Mouse (Mus musculus) ES-E14 (cell line): ENCODE data around the gene Gm20532. TPM values are rescaled to one million over a fixed set of nuclear protein-coding genes. Genes with fewer than 3 reads are reported as not detected.

Experiments
- DNase-seq: peaks from one replicate; pipeline ENCODE4 v3.0.0-alpha.2; 2013; ENCODE audit warnings: low read depth, low spot score
- H3K27ac ChIP-seq: 2 replicates; pipeline ENCODE4 v1.5.1; 2012; ENCODE audit warnings: low read depth, mild to moderate bottlenecking, low read length, moderate library complexity, mixed read lengths; ENCODE audit not compliant: poor library complexity, insufficient read depth, severe bottlenecking
- H3K36me3 ChIP-seq: 2 replicates; pipeline ENCODE4 v1.6.1; 2012; ENCODE audit warnings: mild to moderate bottlenecking, low read length, moderate library complexity, mixed read lengths; ENCODE audit not compliant: control insufficient read depth, poor library complexity, insufficient read depth, severe bottlenecking
- H3K4me1 ChIP-seq, 2 experiments: fragments of 150-350 bp in 1 of 2; sonication (generic) in 1 of 2; 2 replicates each; pipeline ENCODE4 v1.6.1; 2012; ENCODE audit warnings: low read length in 2 of 2, mild to moderate bottlenecking in 1 of 2, mixed read lengths in 1 of 2; ENCODE audit not compliant: control insufficient read depth in 2 of 2, insufficient read depth in 2 of 2, poor library complexity in 1 of 2
- H3K4me3 ChIP-seq, 2 experiments: fragments of 150-350 bp in 1 of 2; sonication (generic) in 1 of 2; 2 replicates each; pipeline ENCODE4 v1.5.1; 2012; ENCODE audit warnings: low read length in 2 of 2, low read depth in 1 of 2, mild to moderate bottlenecking in 1 of 2, mixed read lengths in 1 of 2; ENCODE audit not compliant: insufficient read depth in 1 of 2, poor library complexity in 1 of 2, severe bottlenecking in 1 of 2
- H3K9ac ChIP-seq: 2 replicates; pipeline ENCODE4 v1.6.1; 2012; ENCODE audit warnings: low read depth, mild to moderate bottlenecking, low read length, mixed read lengths; ENCODE audit not compliant: poor library complexity, insufficient read depth, severe bottlenecking
- H3K9me3 ChIP-seq: fragments of 150-350 bp; sonication (generic); 2 replicates; pipeline ENCODE4 v1.6.1; 2012; ENCODE audit warnings: low read depth, mild to moderate bottlenecking, low read length; ENCODE audit not compliant: control insufficient read depth, insufficient read depth
- CHD2 ChIP-seq: IDR thresholded peaks from 2 replicates; pipeline ENCODE4 v1.6.1; 2014; ENCODE audit warnings: mild to moderate bottlenecking, low read depth, low read length, inconsistent platforms
- HCFC1 ChIP-seq: IDR thresholded peaks from 2 replicates; pipeline ENCODE4 v1.6.1; 2012; ENCODE audit warnings: low read length, inconsistent platforms, borderline replicate concordance; ENCODE audit not compliant: insufficient read depth
- MAFK ChIP-seq: IDR thresholded peaks from 2 replicates; pipeline ENCODE4 v1.6.1; 2014; ENCODE audit warnings: mild to moderate bottlenecking, low read depth, low read length, inconsistent platforms; ENCODE audit not compliant: insufficient read depth
- ZC3H11A ChIP-seq: IDR thresholded peaks from 2 replicates; pipeline ENCODE4 v1.6.1; 2012; ENCODE audit warnings: low read depth, mild to moderate bottlenecking, inconsistent platforms, low read length, borderline replicate concordance
- ZNF384 ChIP-seq: IDR thresholded peaks from 2 replicates; pipeline ENCODE4 v1.6.1; 2012; ENCODE audit warnings: low read depth, low read length, inconsistent platforms
- in situ Hi-C, 2 experiments: fragments of 600-800 bp; cut with MboI; formaldehyde crosslinking; loops; one replicate each; pipeline ENCODE4 v1.15.1; 2025; ENCODE audit warnings: low sequenced_read_pairs in 2 of 2, inconsistent platforms in 1 of 2; ENCODE audit not compliant: unreplicated experiment in 2 of 2
- total RNA-seq: library from RNA; depleted of rRNA; stranded (reverse); fragments of 300-350 nt; gene quantifications from 2 replicates; pipeline ENCODE4 v1.2.3, GENCODE M21; 2012

Gene Gm20532
- total RNA-seq, 1 experiment, result not detected

DNA sequence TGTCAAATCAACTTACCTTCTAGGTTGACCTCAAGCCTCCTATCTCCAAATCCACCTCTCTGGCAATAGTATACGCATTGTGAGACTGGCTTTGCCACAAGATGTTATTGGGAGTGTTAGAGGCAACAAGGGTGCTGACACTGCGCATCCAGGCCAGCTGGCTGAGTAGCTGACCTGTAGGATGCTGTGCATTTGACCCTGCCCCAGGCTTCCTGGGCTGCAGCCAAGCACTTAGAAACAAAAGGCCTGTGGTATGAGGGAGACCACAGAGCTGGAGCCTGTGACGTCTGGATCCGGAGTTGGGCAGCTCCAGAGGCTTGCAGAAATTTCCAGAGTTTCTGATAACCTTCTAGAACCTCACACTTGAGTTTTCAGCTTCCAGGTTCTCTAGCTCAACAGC, 43.3 kb upstream of the Gm20532 start:
- in situ Hi-C loops, result no loop called here
- Histone ChIP-seq H3K9me3 (no peaks in the 10 kb centered on the region), H3K27ac (no peak overlapping the region), H3K4me3 (no peak overlapping the region), H3K36me3 (no peaks in the 10 kb centered on the region), H3K9ac (no peak overlapping the region), H3K4me1 (peaks cover 3 to 11% of the 10 kb centered on the region in 2 experiments; a peak in 2 of 4 replicates)
- no peak for DNase-seq
- TF ChIP-seq ZNF384 (no peak), CHD2 (no peak), ZC3H11A (no peak), MAFK (no peak), HCFC1 (no peak)

DNA sequence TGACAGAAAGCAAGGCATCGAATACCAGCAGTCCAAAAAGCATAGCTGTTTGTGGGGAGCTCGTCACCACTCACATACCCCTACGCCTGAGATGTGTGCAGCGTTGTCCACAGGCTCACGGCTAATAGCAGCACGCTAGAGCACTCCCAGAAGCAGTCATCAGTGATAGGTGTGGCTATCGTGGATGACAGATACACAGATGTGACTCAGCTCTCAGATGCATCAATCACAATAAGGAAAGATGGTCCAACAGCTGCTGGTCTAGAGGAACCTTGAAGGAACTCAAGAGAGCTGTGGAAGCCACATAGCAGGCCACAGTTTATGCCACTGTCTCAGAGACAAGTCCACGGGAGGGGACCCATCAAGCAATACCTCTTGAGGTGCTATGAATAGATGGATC, 42.7 kb upstream of the Gm20532 start:
- DNase-seq, result no peak
- Histone ChIP-seq H3K4me3 (no peak overlapping the region), H3K9ac (no peak overlapping the region), H3K4me1 (peaks cover 3 to 11% of the 10 kb centered on the region in 2 experiments; a peak in 2 of 4 replicates), H3K36me3 (no peaks in the 10 kb centered on the region), H3K27ac (no peak overlapping the region), H3K9me3 (no peaks in the 10 kb centered on the region)
- no peak for TF ChIP-seq MAFK
- TF ChIP-seq ZC3H11A, result no peak
- no peak for TF ChIP-seq HCFC1
- no peak for TF ChIP-seq CHD2
- no peak for TF ChIP-seq ZNF384
- in situ Hi-C loops, result no loop called here

DNA sequence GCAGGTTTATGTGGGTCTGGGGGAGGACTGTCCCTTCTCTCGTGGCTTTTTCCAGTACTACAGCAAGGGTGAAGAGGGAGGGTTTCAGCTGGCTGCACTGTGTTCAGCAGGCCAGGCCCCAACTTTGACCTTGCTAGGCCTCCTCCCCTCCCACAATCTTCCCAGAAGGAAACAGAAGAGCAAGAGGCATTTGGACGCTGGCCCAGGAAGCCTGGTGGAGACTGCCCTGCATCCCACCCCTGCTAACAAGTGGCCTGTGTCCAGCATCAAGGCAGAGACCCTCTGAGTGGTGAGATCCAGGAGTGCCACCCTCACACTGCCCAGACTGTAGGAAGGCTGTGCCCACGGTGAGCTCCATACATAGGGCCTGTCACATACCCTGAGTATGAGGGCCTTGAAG, 42.2 kb upstream of the Gm20532 start:
- in situ Hi-C loops, result no loop called here
- Histone ChIP-seq H3K9me3 (no peaks in the 10 kb centered on the region), H3K27ac (no peak overlapping the region), H3K4me1 (peaks cover 3 to 11% of the 10 kb centered on the region in 2 experiments; a peak in 2 of 4 replicates), H3K4me3 (no peak overlapping the region), H3K9ac (no peak overlapping the region), H3K36me3 (no peaks in the 10 kb centered on the region)
- TF ChIP-seq ZC3H11A (no peak), ZNF384 (no peak), MAFK (no peak), HCFC1 (no peak), CHD2 (no peak)
- DNase-seq, result no peak

DNA sequence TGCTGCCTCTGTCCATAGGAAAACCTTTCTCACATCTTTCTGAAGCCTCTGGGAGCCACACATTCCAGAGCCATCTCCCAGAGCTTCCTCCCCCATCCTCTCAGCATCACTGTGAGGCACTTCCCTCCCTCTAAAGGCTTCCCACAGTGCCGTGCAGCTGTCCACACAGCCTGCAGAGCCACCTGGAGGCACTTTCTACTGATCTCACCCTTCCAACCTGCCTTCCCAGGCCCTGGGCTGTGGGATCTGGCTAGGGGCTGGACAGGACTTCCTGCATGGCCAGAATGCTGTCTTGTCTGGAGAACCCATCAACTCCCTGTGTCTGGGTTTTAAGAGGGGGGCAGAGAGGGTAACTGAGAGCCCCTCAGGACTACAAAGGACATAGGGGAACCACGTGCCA, 39.0 kb upstream of the Gm20532 start:
- Histone ChIP-seq H3K27ac (no peak overlapping the region), H3K4me1 (peaks cover 3 to 10% of the 10 kb centered on the region in 2 experiments; a peak in 2 of 4 replicates), H3K9me3 (no peaks in the 10 kb centered on the region), H3K36me3 (no peaks in the 10 kb centered on the region), H3K9ac (no peak overlapping the region), H3K4me3 (no peak overlapping the region)
- TF ChIP-seq ZC3H11A (no peak), ZNF384 (no peak), MAFK (no peak), CHD2 (no peak), HCFC1 (no peak)
- in situ Hi-C loops, result no loop called here
- no peak for DNase-seq

DNA sequence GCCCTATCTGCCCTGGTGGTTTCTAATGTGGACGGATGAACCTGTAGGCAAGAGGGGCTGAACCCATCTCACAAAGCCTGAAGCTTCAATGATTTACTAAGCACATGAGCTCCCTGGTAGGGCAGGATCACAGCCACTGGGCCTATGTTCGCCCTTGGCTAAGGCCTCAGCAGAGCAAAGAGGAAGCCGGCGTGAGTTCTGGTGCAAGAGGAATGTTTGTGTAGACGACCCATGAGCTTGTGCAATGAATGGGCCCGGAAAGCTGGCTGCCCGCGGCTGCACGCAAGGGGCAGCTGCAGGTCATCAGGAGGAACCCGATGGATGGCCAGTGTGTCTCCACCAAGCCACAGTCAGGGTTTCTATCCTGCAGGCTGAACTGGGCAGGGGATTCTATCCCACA, 36.6 kb upstream of the Gm20532 start:
- Histone ChIP-seq H3K9ac (no peak overlapping the region), H3K4me3 (no peak overlapping the region), H3K4me1 (peaks cover 3 to 10% of the 10 kb centered on the region in 2 experiments; a peak in 2 of 4 replicates), H3K9me3 (no peaks in the 10 kb centered on the region), H3K27ac (no peak overlapping the region), H3K36me3 (no peaks in the 10 kb centered on the region)
- no peak for TF ChIP-seq HCFC1
- TF ChIP-seq ZC3H11A, result no peak
- TF ChIP-seq MAFK, result no peak
- no peak for TF ChIP-seq CHD2
- TF ChIP-seq ZNF384, result no peak
- in situ Hi-C loops, result loop anchor here in 1 of 2 experiments (25.0 kb wide), 1 partner anchor 238 kb away; the partner anchor contains the start of gene Gpsm1
- DNase-seq, result no peak
